Mouse (Mus musculus) lung, embryonic 14.5 days (tissue): ENCODE measurements around the gene Slc4a11. TPM values are rescaled to one million over a fixed set of nuclear protein-coding genes. Genes with fewer than 3 reads are reported as not detected.

Source experiments
- ATAC-seq: fragments of 200-750 bp; cut with Nextera tagmentation; 2 replicates; pipeline ENCODE4 v1.8.0; 2017; ENCODE audit warnings: mild to moderate bottlenecking, moderate TSS enrichment, moderate library complexity; ENCODE audit not compliant: insufficient read depth
- DNase-seq: peaks from one replicate; pipeline ENCODE4 v3.0.0-alpha.2; 2015
- H3K27ac ChIP-seq: fragments of 300-500 bp; sonication (generic); 2 replicates; pipeline ENCODE4 v1.5.1; 2014; ENCODE audit warnings: low read depth, mild to moderate bottlenecking, moderate library complexity
- H3K27me3 ChIP-seq: fragments of 300-500 bp; sonication (generic); 2 replicates; pipeline ENCODE4 v1.6.1; 2014; ENCODE audit warnings: low read length, control low read depth; ENCODE audit not compliant: insufficient read depth
- H3K36me3 ChIP-seq: fragments of 300-500 bp; sonication (generic); 2 replicates; pipeline ENCODE4 v1.6.1; 2014; ENCODE audit warnings: control low read depth; ENCODE audit not compliant: insufficient read depth
- H3K4me1 ChIP-seq: fragments of 300-500 bp; sonication (generic); 2 replicates; pipeline ENCODE4 v1.6.1; 2014; ENCODE audit warnings: antibody characterized with exemption, control low read depth; ENCODE audit not compliant: insufficient read depth
- H3K4me2 ChIP-seq: fragments of 300-500 bp; sonication (generic); 2 replicates; pipeline ENCODE4 v1.6.1; 2014; ENCODE audit warnings: mild to moderate bottlenecking
- H3K4me3 ChIP-seq: fragments of 300-500 bp; sonication (generic); 2 replicates; pipeline ENCODE4 v1.5.1; 2014; ENCODE audit warnings: low read depth, low read length
- H3K9ac ChIP-seq: fragments of 300-500 bp; sonication (generic); 2 replicates; pipeline ENCODE4 v1.6.1; 2014
- H3K9me3 ChIP-seq: fragments of 300-500 bp; sonication (generic); 2 replicates; pipeline ENCODE4 v1.6.1; 2016; ENCODE audit warnings: low read depth, low read length, control low read depth
- CTCF ChIP-seq: IDR thresholded peaks from 2 replicates; pipeline ENCODE4 v1.5.1; 2016; ENCODE audit warnings: antibody characterized with exemption, low read depth
- WGBS: fragments of 180-500 bp; shearing (Covaris S2); extraction: QIAGEN DNeasy Blood & Tissue Kit; methylation state at CpG from one replicate; pipeline ENCODE4 v1.1.7; 2014; 5-methylcytosine and 5-hydroxymethylcytosine counted together
- polyA plus RNA-seq: library from polyadenylated mRNA; unstranded; fragments of >200 nt; fragmentation: Nextera tagmentation; extraction: Ambion mirVana; gene quantifications from 2 replicates; pipeline ENCODE4 v1.2.1, GENCODE M21; 2014

The Slc4a11 gene
- polyA plus RNA-seq, 1 experiment from 2014 or later, result 0.78 TPM

- H3K4me1 ChIP-seq, result peaks cover 7% of the 10 kb centered on the region
- ATAC-seq (peak; percentile 62), DNase-seq (peak; percentile 61)
- peak overlapping the region; percentile 83 for H3K4me2 ChIP-seq
- peak; percentile 59 for TF ChIP-seq CTCF
- peak overlapping the region; percentile 37 for H3K4me3 ChIP-seq
- no peaks in the 10 kb centered on the region for H3K36me3 ChIP-seq
- no peak overlapping the region for H3K27ac ChIP-seq
- no peaks in the 10 kb centered on the region for H3K9me3 ChIP-seq
- 2% methylated on average over 38 of the region's 38 CpGs for WGBS
- peak overlapping the region; percentile 49 for H3K9ac ChIP-seq
- H3K27me3 ChIP-seq, result peaks cover 53% of the 10 kb centered on the region
These were observed 62.4 kb downstream of the Slc4a11 start for GRCm38 (mm10) chr2:130634739-130635411.

Other genes with a start within 250 kb of the Slc4a11 start
- gene Ptpra, start 247.2 kb downstream of the Slc4a11 start, polyA plus RNA-seq, result 91.5 and 99.3 TPM in 2 replicates
- 88.6 and 93.1 TPM in 2 replicates for gene Mrps26, start 133.8 kb downstream of the Slc4a11 start, polyA plus RNA-seq
- gene Oxt, start 121.3 kb downstream of the Slc4a11 start, polyA plus RNA-seq, result not detected in 2 replicates
- not detected in 2 replicates for gene Avp, start 115.0 kb downstream of the Slc4a11 start, polyA plus RNA-seq
- gene Fastkd5, start 67.5 kb downstream of the Slc4a11 start, polyA plus RNA-seq, result 18.3 and 18.6 TPM in 2 replicates
- gene Ubox5, start 67.5 kb downstream of the Slc4a11 start, polyA plus RNA-seq, result 12.4 and 12.6 TPM in 2 replicates
- 1.0 TPM in 2 replicates for gene Lzts3, start 54.7 kb downstream of the Slc4a11 start, polyA plus RNA-seq
- 52.0 and 55.6 TPM in 2 replicates for gene Ddrgk1, start 32.9 kb downstream of the Slc4a11 start, polyA plus RNA-seq
- gene Itpa, start 29.9 kb downstream of the Slc4a11 start, polyA plus RNA-seq, result 108 and 111 TPM in 2 replicates
- 27.0 and 28.2 TPM in 2 replicates for gene 4930402H24Rik, start 208.9 kb upstream of the Slc4a11 start, polyA plus RNA-seq
- gene Atrn, start 209.0 kb upstream of the Slc4a11 start, polyA plus RNA-seq, result 9.1 and 10.2 TPM in 2 replicates